Mouse (Mus musculus): Measurements from ENCODE around the gene Rtl10. TPM values are rescaled to one million over a fixed set of nuclear protein-coding genes. Genes with fewer than 3 reads are reported as not detected.
A peak's percentile ranks its signal among the peaks of the same experiment; 100 is the strongest.

Gene Rtl10
- polyA plus RNA-seq, 2 experiments: 1.0 to 2.2 TPM

DNA sequence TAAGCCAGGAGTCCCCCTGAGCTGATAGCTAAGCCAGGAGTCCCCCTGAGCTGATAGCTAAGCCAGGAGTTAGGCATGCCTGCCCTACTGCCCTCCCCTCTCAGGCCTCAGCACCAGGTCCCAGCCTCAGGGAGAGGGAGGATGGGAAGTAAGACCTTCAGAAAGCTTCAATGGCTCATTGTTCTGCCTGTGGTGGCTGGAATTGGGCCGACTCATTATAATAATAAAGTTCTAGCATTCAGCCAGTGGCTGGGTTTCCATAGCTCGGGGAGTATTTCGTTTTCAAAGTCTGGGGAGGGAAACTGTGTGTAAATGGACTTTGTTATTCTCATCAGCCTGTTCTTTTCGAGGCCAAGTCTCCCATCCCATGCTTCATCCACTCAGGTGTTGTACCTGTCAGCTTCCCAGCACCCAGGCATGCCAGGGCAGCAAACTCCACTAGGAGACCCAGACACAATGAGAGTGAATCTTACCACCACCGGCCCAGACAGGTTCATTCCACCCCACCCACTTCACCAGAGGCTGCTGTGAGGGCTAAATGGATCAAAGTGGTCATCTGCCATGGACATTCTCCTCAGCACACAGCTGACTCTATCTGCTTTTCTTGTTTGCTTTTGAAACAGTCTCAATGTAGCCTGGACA, 13.8 kb upstream of the Rtl10 start:
- Histone ChIP-seq H3K9ac (replicated peaks) (no peak overlapping the region), H3K4me3 (ENCODE audit: insufficient read depth in 1 of 2, low read depth in 2 of 2, low read length in 2 of 2) (no peak overlapping the region), H3K9me3 (ENCODE audit: control insufficient read depth, low read length) (no peaks in the 10 kb centered on the region), H3K27ac (no peak overlapping the region), H3K36me3 (replicated peaks; ENCODE audit: control insufficient read depth, insufficient read depth, low read depth) (no peaks in the 10 kb centered on the region; the same call in 1 of the 2 replicates), H3K4me2 (ENCODE audit: low read depth) (no peak overlapping the region), H3K4me1 (replicated peaks; ENCODE audit: control insufficient read depth in 2 of 2, insufficient read depth in 2 of 2, low read length in 1 of 2) (peaks cover 0 to 2% of the 10 kb centered on the region in 2 experiments; a peak in 1 of 4 replicates), H3K27me3 (ENCODE audit: control insufficient read depth, insufficient read depth, low read length) (no peaks in the 10 kb centered on the region)
- DNase-seq (ENCODE audit: low read depth in 3 of 3, low spot score in 3 of 3) (no peak), ATAC-seq (ENCODE audit: insufficient read depth) (no peak)
- no peak for TF ChIP-seq EP300 (IDR thresholded peaks at IDR 0.05; ENCODE audit: low read depth)
- no peak for TF ChIP-seq CTCF (IDR thresholded peaks at IDR 0.05; ENCODE audit: low read depth)
- WGBS (ENCODE audit: insufficient replicate concordance): 78% methylated on average over 5 of the region's 5 CpGs

DNA sequence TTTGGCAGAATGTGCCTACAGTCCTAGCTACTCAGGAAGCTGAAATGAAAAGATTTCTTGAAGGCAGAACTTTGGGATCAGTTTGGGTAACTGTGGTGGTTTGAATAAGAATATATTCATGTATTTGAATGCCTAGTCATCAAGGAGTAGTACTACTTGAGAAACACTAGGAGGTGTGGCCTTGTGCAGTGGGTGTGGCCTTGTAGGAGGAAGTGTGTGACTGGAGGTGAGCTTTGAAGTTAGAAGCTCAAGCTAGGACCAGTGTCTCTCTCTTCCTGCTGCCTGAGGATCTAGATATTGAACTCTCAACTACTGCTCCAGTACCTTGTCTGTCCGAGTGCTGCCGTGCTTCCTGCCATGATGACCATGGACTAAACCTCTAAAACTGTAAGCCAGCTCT, 12.6 kb upstream of the Rtl10 start:
- Histone ChIP-seq H3K4me2 (ENCODE audit: low read depth) (no peak overlapping the region), H3K36me3 (replicated peaks; ENCODE audit: control insufficient read depth, insufficient read depth, low read depth) (no peaks in the 10 kb centered on the region; the same call in 1 of the 2 replicates), H3K4me3 (ENCODE audit: insufficient read depth in 1 of 2, low read depth in 2 of 2, low read length in 2 of 2) (no peak overlapping the region), H3K9ac (replicated peaks) (no peak overlapping the region), H3K4me1 (replicated peaks; ENCODE audit: control insufficient read depth in 2 of 2, insufficient read depth in 2 of 2, low read length in 1 of 2) (peaks cover 0 to 6% of the 10 kb centered on the region in 2 experiments; a peak in 2 of 4 replicates), H3K27ac (no peak overlapping the region), H3K9me3 (ENCODE audit: control insufficient read depth, low read length) (no peaks in the 10 kb centered on the region), H3K27me3 (ENCODE audit: control insufficient read depth, insufficient read depth, low read length) (no peaks in the 10 kb centered on the region)
- WGBS (ENCODE audit: insufficient replicate concordance): 95% methylated on average over 2 of the region's 2 CpGs
- ATAC-seq (ENCODE audit: insufficient read depth): no peak
- DNase-seq (ENCODE audit: low read depth in 3 of 3, low spot score in 3 of 3): no peak
- no peak for TF ChIP-seq CTCF (IDR thresholded peaks at IDR 0.05; ENCODE audit: low read depth)
- no peak for TF ChIP-seq EP300 (IDR thresholded peaks at IDR 0.05; ENCODE audit: low read depth)

DNA sequence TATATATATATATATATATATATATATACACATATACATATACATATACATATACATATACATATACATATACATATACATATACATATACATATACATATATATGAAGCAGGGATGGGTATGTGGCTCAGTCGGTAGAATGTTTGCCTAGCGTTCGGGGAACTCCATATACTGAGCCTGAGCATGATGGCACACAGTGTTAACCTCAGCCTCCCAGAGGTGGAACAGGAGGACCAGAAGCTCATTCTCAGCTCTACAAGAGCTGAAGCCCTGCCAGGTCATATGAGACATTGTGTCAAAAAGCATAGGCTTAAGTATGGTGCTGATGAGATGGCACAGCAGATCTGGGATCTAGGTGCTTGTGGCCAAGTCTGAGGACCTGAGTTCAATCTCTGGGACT, 8.4 kb upstream of the Rtl10 start:
- no peaks in the 10 kb centered on the region for H3K27me3 ChIP-seq (ENCODE audit: control insufficient read depth, insufficient read depth, low read length)
- H3K4me1 ChIP-seq (replicated peaks; ENCODE audit: control insufficient read depth in 2 of 2, insufficient read depth in 2 of 2, low read length in 1 of 2): peaks cover 0 to 4% of the 10 kb centered on the region in 2 experiments; a peak in 1 of 4 replicates
- 91% methylated on average over 3 of the region's 3 CpGs for WGBS (ENCODE audit: insufficient replicate concordance)
- DNase-seq (ENCODE audit: low read depth in 3 of 3, low spot score in 3 of 3): no peak
- H3K36me3 ChIP-seq (replicated peaks; ENCODE audit: control insufficient read depth, insufficient read depth, low read depth): no peaks in the 10 kb centered on the region
- H3K9me3 ChIP-seq (ENCODE audit: control insufficient read depth, low read length): no peaks in the 10 kb centered on the region
- no peak overlapping the region for H3K9ac ChIP-seq (replicated peaks)
- H3K4me2 ChIP-seq (ENCODE audit: low read depth): no peak overlapping the region
- no peak for ATAC-seq (ENCODE audit: insufficient read depth)
- no peak for TF ChIP-seq EP300 (IDR thresholded peaks at IDR 0.05; ENCODE audit: low read depth)
- TF ChIP-seq CTCF (IDR thresholded peaks at IDR 0.05; ENCODE audit: low read depth): no peak
- no peak overlapping the region for H3K4me3 ChIP-seq (ENCODE audit: insufficient read depth in 1 of 2, low read depth in 2 of 2, low read length in 2 of 2)
- H3K27ac ChIP-seq: no peak overlapping the region

DNA sequence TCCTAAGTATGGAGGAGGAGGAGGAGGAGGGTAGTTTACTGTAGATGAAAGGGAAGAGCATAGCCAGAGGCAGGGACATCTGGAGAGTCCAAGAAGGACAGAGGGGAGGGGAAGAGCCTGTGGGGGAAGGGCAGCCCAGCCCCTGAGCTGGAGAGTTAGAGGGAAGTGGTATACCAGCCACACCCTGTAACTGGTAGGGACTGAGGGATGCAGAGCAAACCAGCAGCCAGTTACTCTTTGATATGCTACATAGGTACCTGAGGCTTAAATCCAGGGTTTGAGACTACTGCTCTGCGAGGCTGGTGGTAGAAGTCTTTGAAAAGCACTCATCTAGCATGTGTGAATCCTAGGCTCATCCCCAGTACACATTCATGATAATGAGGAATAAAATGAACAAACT, 7.8 kb upstream of the Rtl10 start:
- Histone ChIP-seq H3K9ac (replicated peaks) (no peak overlapping the region), H3K4me2 (ENCODE audit: low read depth) (no peak overlapping the region), H3K4me3 (ENCODE audit: insufficient read depth in 1 of 2, low read depth in 2 of 2, low read length in 2 of 2) (no peak overlapping the region), H3K36me3 (replicated peaks; ENCODE audit: control insufficient read depth, insufficient read depth, low read depth) (no peaks in the 10 kb centered on the region), H3K4me1 (replicated peaks; ENCODE audit: control insufficient read depth in 2 of 2, insufficient read depth in 2 of 2, low read length in 1 of 2) (peaks cover 0 to 4% of the 10 kb centered on the region in 2 experiments; a peak in 1 of 4 replicates), H3K27ac (no peak overlapping the region), H3K27me3 (ENCODE audit: control insufficient read depth, insufficient read depth, low read length) (no peaks in the 10 kb centered on the region), H3K9me3 (ENCODE audit: control insufficient read depth, low read length) (no peaks in the 10 kb centered on the region)
- 28% methylated on average over 1 of the region's 1 CpGs for WGBS (ENCODE audit: insufficient replicate concordance)
- TF ChIP-seq EP300 (IDR thresholded peaks at IDR 0.05; ENCODE audit: low read depth) (no peak), CTCF (IDR thresholded peaks at IDR 0.05; ENCODE audit: low read depth) (no peak)
- ATAC-seq (ENCODE audit: insufficient read depth) (no peak), DNase-seq (ENCODE audit: low read depth in 3 of 3, low spot score in 3 of 3) (no peak)

DNA sequence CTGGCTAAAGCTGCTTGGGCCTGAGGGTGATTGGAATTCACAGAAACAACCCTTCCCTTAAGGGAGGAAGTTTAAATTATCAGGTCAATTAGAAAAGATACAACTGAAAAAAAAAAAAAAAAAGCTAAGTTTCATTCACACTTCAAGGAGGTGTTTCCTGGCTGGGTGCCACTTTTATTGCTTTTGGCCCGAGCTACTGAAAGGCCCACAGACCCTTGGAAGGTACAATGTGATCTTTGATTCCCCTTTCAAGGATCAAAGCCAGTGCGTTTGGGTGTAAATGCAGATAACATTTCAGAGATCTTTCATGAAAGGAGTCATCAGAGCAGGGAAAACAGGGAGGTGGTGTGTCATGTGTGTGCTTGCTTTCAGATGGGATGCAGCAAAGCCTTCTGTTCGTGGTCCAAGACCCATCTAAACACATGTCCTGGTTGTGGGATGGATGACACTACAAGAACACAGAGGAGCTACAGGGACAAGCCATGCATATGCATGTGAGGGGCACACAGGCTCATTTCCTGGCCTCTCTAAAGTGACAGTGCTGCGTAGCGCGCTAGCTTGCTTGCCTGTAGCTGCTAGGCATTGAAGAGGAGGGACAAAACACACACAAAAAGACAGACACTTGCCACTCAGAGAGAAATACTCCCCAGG, 711 bp upstream of the Rtl10 start:
- Histone ChIP-seq H3K27me3 (ENCODE audit: control insufficient read depth, insufficient read depth, low read length) (no peaks in the 10 kb centered on the region), H3K9me3 (ENCODE audit: control insufficient read depth, low read length) (no peaks in the 10 kb centered on the region), H3K9ac (replicated peaks) (peak overlapping the region; percentile 76), H3K4me3 (ENCODE audit: insufficient read depth in 1 of 2, low read depth in 2 of 2, low read length in 2 of 2) (peak overlapping the region; percentile 68 to 78), H3K4me1 (replicated peaks; ENCODE audit: control insufficient read depth in 2 of 2, insufficient read depth in 2 of 2, low read length in 1 of 2) (peaks cover 9 to 14% of the 10 kb centered on the region in 2 experiments), H3K4me2 (ENCODE audit: low read depth) (peak overlapping the region; percentile 93), H3K36me3 (replicated peaks; ENCODE audit: control insufficient read depth, insufficient read depth, low read depth) (peaks cover 4% of the 10 kb centered on the region), H3K27ac (peak overlapping the region; percentile 75)
- WGBS (ENCODE audit: insufficient replicate concordance): 5% methylated on average over 6 of the region's 6 CpGs
- peak; percentile 7 to 27 (median 15) for DNase-seq (ENCODE audit: low read depth in 3 of 3, low spot score in 3 of 3)
- peak; percentile 65 for ATAC-seq (ENCODE audit: insufficient read depth)
- TF ChIP-seq CTCF (IDR thresholded peaks at IDR 0.05; ENCODE audit: low read depth) (no peak), EP300 (IDR thresholded peaks at IDR 0.05; ENCODE audit: low read depth) (no peak)
